Mouse (Mus musculus) forebrain, embryonic 14.5 days (tissue): ENCODE results near the gene Ank2. TPM values are rescaled to one million over a fixed set of nuclear protein-coding genes. Genes with fewer than 3 reads are reported as not detected.

ENCODE experiments used
- ATAC-seq: fragments of 200-750 bp; cut with Nextera tagmentation; 2 replicates; pipeline ENCODE4 v1.8.0; 2017; ENCODE audit warnings: mild to moderate bottlenecking, moderate library complexity
- DNase-seq: peaks from one replicate; pipeline ENCODE4 v3.0.0-alpha.2; 2015; ENCODE audit warnings: low spot score
- H3K27ac ChIP-seq: fragments of 300-500 bp; sonication (generic); 2 replicates; pipeline ENCODE4 v1.5.1; 2014; ENCODE audit warnings: low read depth, mild to moderate bottlenecking, control low read depth, low read length, moderate library complexity
- H3K27me3 ChIP-seq: fragments of 300-500 bp; sonication (generic); replicated peaks from 2 replicates; pipeline ENCODE4 v1.6.1; 2014; ENCODE audit warnings: low read length, control low read depth, mixed read lengths; ENCODE audit not compliant: control insufficient read depth, insufficient read depth
- H3K36me3 ChIP-seq: fragments of 300-500 bp; sonication (generic); 2 replicates; pipeline ENCODE4 v1.6.1; 2014; ENCODE audit warnings: low read length, control low read depth; ENCODE audit not compliant: control insufficient read depth, insufficient read depth
- H3K4me1 ChIP-seq: fragments of 300-500 bp; sonication (generic); 2 replicates; pipeline ENCODE4 v1.6.1; 2014; ENCODE audit warnings: antibody characterized with exemption, low read length, control low read depth; ENCODE audit not compliant: control insufficient read depth, insufficient read depth
- H3K4me2 ChIP-seq: fragments of 300-500 bp; sonication (generic); 2 replicates; pipeline ENCODE4 v1.6.1; 2014; ENCODE audit warnings: mild to moderate bottlenecking, control low read depth, low read length
- H3K4me3 ChIP-seq: fragments of 300-500 bp; sonication (generic); 2 replicates; pipeline ENCODE4 v1.5.1; 2014; ENCODE audit warnings: low read depth, low read length, control low read depth
- H3K9ac ChIP-seq: fragments of 300-500 bp; sonication (generic); 2 replicates; pipeline ENCODE4 v1.6.1; 2014; ENCODE audit warnings: mild to moderate bottlenecking, low read length, control low read depth, moderate library complexity
- H3K9me3 ChIP-seq: fragments of 300-500 bp; sonication (generic); replicated peaks from 2 replicates; pipeline ENCODE4 v1.6.1; 2016; ENCODE audit warnings: low read length, control low read depth, mixed read lengths; ENCODE audit not compliant: control insufficient read depth
- WGBS: fragments of 180-500 bp; shearing (Covaris S2); extraction: QIAGEN DNeasy Blood & Tissue Kit; methylation state at CpG from one replicate; pipeline ENCODE4 v1.1.7; 2014; 5-methylcytosine and 5-hydroxymethylcytosine counted together
- polyA plus RNA-seq: library from polyadenylated mRNA; unstranded; fragments of >200 nt; fragmentation: Nextera tagmentation; extraction: Ambion mirVana; gene quantifications from 2 replicates; pipeline ENCODE4 v1.2.1, GENCODE M21; 2014

Gene Ank2
- polyA plus RNA-seq, 1 experiment from 2014 or later: 61.8 TPM

DNA sequence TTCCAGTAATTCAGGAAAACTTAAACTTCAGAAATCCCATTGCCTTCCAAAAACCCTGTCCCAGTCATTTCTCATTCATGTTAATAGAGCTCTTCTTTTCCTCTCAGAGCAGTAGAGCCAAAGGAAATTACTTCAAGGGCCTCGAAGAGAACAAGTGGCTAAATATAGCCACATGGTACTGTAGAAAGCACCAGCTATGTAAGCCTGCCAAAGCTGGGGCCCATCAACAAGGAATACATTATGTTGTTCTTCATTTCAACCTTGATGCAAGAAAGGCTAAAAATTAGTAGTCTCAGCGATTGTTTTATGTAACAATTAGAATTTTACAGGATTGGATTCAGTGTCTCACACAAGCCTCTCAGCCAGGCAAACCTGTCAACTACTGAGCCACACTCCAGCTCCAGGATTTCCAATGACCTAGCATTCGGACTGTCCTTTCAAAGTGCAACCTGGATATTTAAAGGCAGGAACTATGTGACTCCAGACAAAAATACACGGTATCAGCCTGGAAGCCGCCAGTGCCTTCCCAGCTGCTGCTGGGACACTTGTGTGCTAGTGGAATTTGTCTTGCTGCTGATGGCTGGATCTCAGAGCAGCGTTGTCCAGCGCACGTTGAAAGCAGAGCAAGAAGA, 26.2 kb upstream of the Ank2 start:
- Histone ChIP-seq H3K36me3 (no peaks in the 10 kb centered on the region), H3K27ac (no peak overlapping the region), H3K4me2 (no peak overlapping the region), H3K9ac (no peak overlapping the region), H3K27me3 (no peaks in the 10 kb centered on the region), H3K4me1 (no peaks in the 10 kb centered on the region), H3K4me3 (no peak overlapping the region), H3K9me3 (no peaks in the 10 kb centered on the region)
- WGBS: 81% methylated on average over 8 of the region's 8 CpGs
- no peak for ATAC-seq
- no peak for DNase-seq

DNA sequence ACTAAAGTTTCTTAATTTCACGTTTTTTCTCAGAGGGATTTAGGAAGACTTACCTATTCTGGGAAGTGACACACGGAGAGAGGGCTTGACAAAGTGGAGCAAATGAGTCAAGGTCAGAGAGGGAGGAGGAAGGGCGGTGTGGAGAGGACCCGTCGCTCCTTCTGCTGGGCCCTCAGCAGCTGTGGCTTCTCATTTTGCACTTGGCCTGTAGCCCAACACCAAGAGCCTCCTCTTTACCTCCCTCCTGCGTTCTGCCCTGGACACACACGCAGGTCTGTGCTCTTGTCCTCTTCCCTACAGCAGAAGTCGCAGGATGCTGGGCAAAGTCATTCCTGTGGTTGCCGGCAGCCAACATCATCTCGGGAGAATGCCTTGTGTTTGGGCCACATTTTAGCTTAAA, 22.0 kb upstream of the Ank2 start:
- no peak overlapping the region for H3K4me3 ChIP-seq
- H3K9ac ChIP-seq: no peak overlapping the region
- DNase-seq (no peak), ATAC-seq (no peak)
- H3K36me3 ChIP-seq: no peaks in the 10 kb centered on the region
- 75% methylated on average over 10 of the region's 10 CpGs for WGBS
- no peak overlapping the region for H3K27ac ChIP-seq
- H3K27me3 ChIP-seq: no peaks in the 10 kb centered on the region
- no peak overlapping the region for H3K4me2 ChIP-seq
- H3K4me1 ChIP-seq: no peaks in the 10 kb centered on the region
- no peaks in the 10 kb centered on the region for H3K9me3 ChIP-seq

DNA sequence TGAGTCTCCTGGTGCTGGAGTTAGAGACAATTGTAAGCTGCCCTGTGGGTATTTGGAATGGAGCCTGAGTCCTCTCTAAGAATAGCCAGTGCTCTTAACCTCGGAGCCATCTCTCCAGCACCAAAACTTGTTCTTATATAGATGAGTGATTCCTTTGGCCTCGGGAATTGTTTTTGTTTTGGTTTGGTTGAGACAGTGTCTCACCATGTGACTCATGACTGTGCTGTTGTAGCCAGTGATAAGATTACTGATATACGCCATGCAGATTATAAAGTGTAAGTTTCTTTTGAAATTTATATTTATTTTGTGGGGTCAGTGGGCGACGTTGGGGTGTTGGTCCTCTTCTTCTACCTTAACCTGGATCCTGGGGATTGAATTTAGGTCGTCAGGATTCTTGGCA, 21.1 kb upstream of the Ank2 start:
- H3K27me3 ChIP-seq: no peaks in the 10 kb centered on the region
- no peak overlapping the region for H3K4me3 ChIP-seq
- H3K36me3 ChIP-seq: no peaks in the 10 kb centered on the region
- DNase-seq: no peak
- H3K9ac ChIP-seq: no peak overlapping the region
- no peaks in the 10 kb centered on the region for H3K4me1 ChIP-seq
- WGBS: 86% methylated on average over 6 of the region's 6 CpGs
- H3K4me2 ChIP-seq: no peak overlapping the region
- H3K27ac ChIP-seq: no peak overlapping the region
- no peaks in the 10 kb centered on the region for H3K9me3 ChIP-seq
- ATAC-seq: no peak

DNA sequence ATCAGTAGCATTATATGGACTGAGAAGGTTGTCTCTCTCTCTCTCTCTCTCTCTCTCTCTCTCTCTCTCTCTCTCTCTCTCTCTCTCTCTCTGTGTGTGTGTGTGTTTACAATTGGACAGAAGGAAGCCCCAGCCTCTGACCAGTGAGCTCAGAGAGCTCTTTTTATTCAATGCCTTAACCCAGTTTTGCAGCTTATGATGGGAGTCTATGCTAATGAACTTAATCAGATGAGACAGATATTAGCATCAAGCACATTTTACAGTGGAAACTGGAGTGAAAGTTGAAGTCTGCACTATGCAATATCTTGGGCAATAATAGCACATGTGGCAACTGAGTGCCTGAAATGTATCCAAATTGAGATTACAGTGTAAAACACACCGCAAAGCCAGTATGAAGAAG, 16.1 kb upstream of the Ank2 start:
- H3K36me3 ChIP-seq: no peaks in the 10 kb centered on the region
- no peak overlapping the region for H3K9ac ChIP-seq
- 69% methylated on average over 1 of the region's 1 CpGs for WGBS
- H3K27me3 ChIP-seq: no peaks in the 10 kb centered on the region
- no peak overlapping the region for H3K4me3 ChIP-seq
- no peak overlapping the region for H3K27ac ChIP-seq
- no peaks in the 10 kb centered on the region for H3K4me1 ChIP-seq
- DNase-seq (no peak), ATAC-seq (no peak)
- H3K4me2 ChIP-seq: no peak overlapping the region
- no peaks in the 10 kb centered on the region for H3K9me3 ChIP-seq

DNA sequence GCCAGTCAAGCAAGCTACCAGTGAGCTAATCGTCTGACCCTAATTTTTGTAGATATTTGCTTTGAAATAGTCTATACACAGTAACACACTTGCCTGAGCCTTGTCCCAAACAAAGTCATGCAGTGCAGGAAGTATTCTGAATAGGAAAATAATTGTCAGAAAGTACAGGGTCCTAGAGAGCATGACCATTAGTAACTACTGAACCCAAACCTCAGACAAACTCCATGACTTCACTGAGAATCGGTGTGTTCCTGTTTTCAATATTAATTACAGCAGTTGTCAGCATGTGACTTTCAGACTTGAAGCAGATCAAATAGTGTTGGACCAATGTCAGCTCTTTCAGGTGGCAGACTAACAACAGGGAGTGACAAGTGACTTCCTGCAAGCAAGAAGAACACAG, 14.5 kb upstream of the Ank2 start:
- no peaks in the 10 kb centered on the region for H3K27me3 ChIP-seq
- H3K27ac ChIP-seq: no peak overlapping the region
- no peak for ATAC-seq
- no peak overlapping the region for H3K4me2 ChIP-seq
- no peaks in the 10 kb centered on the region for H3K36me3 ChIP-seq
- H3K9ac ChIP-seq: no peak overlapping the region
- DNase-seq: no peak
- WGBS: 89% methylated on average over 2 of the region's 2 CpGs
- H3K4me3 ChIP-seq: no peak overlapping the region
- no peaks in the 10 kb centered on the region for H3K4me1 ChIP-seq
- H3K9me3 ChIP-seq: no peaks in the 10 kb centered on the region

DNA sequence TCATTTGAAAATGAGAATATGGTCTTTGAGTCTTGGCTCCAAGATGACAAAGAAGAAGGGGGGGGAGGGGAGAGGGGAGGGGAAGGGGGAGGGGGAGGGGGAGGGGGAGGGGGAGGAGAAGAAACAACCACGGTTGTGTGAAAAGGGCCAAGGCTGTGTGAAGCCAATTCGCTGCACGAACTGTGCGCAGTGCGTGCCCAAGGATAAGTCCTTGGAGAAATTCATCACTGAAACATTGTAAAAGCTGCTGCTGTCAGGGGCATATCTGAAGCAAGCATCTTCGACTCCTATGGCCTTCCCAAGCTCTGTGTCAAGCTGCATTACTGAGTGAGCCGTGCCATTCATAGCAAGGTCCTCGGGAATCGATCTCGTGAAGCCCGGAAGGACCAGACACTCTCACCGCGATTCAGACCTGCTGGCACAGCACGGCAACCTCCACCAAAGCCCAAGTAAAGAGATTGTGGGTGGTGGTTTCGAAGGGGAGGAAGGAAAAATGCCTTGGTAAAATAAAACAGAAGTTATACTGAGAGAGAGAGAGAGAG, 13.7 kb upstream of the Ank2 start:
- DNase-seq: no peak
- Histone ChIP-seq H3K9ac (no peak overlapping the region), H3K27ac (no peak overlapping the region), H3K4me3 (no peak overlapping the region), H3K4me2 (no peak overlapping the region), H3K36me3 (no peaks in the 10 kb centered on the region), H3K27me3 (no peaks in the 10 kb centered on the region), H3K4me1 (no peaks in the 10 kb centered on the region), H3K9me3 (no peaks in the 10 kb centered on the region)
- 73% methylated on average over 15 of the region's 15 CpGs for WGBS
- no peak for ATAC-seq

DNA sequence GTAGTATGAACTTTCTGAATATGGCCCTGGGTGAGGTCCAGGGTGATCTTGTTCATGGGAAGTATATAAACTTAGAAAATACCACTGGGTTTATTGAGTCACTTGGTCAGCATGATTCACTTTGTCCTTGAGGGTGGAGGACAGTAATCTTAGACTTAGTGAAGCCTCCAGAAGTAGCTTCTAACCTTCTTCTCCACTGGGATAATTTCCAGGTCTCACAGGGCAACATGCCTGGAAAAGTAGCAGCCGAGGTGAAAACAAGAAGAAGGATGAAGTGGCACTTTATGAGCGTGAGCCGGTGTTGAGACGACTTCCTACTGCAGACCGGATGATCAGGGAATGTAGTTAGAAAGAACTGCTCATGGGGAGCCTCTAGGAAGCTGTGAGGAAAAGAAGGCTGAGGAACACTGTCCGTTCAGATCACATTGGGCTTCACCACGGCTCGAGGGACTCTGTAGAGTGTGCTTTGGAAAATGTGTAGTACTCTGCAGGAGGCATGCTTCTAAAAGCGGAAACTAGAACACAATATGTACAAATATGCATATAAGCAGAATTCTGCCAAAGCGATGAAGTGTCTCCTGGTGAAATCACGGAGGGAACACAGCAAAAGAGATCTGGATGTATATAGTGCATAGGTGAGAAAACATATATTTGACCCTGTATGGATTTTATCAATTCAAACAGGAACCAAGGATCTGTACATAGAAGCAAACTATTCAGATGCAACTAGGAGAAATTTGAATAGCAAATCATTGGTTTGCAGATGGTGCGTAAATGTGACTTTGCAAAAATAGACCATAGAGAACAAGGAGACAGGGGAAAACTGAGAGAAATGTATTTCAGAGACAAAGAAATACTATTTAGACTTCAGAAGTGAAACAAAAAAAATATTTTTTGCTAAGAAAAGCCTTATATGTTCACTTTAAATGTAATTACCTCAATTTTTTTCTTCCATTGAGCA, 12.9 kb upstream of the Ank2 start:
- H3K27me3 ChIP-seq: no peaks in the 10 kb centered on the region
- no peaks in the 10 kb centered on the region for H3K9me3 ChIP-seq
- DNase-seq (no peak), ATAC-seq (no peak)
- no peaks in the 10 kb centered on the region for H3K4me1 ChIP-seq
- H3K9ac ChIP-seq: no peak overlapping the region
- H3K4me2 ChIP-seq: no peak overlapping the region
- no peak overlapping the region for H3K27ac ChIP-seq
- 82% methylated on average over 12 of the region's 12 CpGs for WGBS
- no peak overlapping the region for H3K4me3 ChIP-seq
- no peaks in the 10 kb centered on the region for H3K36me3 ChIP-seq

DNA sequence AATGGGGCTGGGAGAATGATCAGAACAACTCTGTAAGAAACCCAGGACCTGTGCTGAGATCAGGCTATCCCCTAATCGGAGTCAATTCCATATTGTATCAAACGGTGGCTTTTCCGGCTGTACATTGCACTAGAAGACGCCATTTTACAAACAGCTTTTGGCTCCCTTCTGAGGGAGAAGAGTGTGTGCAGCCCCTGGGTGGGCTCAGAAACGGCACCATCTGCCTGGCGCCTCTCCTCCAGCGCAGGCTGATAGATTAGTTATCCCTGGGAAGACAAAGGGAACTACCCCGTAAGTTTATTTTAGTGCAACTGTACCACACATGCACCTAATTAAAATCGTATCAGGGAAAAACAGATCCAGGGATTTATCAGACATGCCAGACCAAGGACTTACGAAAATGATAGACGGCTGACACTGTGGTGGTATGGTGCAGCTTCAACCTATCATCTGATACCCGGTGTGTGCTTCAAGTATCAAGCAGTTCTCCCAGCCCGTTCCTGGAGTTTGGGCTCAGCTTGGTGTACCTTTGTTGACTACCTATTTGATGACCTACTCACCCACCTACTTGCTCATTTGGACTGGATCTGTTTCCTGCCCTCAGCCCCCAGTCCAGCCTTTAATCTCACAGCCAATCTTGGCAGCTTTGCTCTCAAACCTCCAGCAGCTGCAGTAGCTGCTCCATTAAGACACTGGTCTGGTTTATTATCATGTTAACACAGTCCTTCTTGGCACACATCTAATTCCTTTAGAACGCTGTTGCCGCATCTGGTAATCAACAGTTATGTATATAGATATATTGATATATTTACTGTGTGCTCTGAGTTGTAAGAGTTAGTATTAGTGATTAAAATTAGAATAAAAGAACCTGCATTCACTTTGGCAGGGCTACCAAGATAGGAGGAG, 9.0 kb upstream of the Ank2 start:
- 59% methylated on average over 15 of the region's 15 CpGs for WGBS
- no peaks in the 10 kb centered on the region for H3K9me3 ChIP-seq

More for the DNA sequence above, 9.0 kb upstream of the Ank2 start:
- Histone ChIP-seq H3K4me1 (no peaks in the 10 kb centered on the region), H3K4me3 (no peak overlapping the region), H3K27ac (no peak overlapping the region), H3K9ac (no peak overlapping the region), H3K4me2 (no peak overlapping the region), H3K36me3 (no peaks in the 10 kb centered on the region), H3K27me3 (no peaks in the 10 kb centered on the region)
- DNase-seq (peak; percentile 42), ATAC-seq (peak; percentile 67)
